Mouse (Mus musculus): Measurements from ENCODE around the gene Fmn2. TPM values are rescaled to one million over a fixed set of nuclear protein-coding genes. Genes with fewer than 3 reads are reported as not detected.

Fmn2 gene
- polyA plus RNA-seq, 1 experiment from 2014 or later, result 5.6 TPM

GRCm38 (mm10) chr1:174766852-174767251 lies 265.2 kb downstream of the Fmn2 start:
- no peak for DNase-seq (ENCODE audit: low spot score)
- H3K4me3 ChIP-seq, result no peak overlapping the region
- peaks cover 10% of the 10 kb centered on the region; the same call in 1 of the 2 replicates for H3K4me1 ChIP-seq
- H3K36me3 ChIP-seq, result no peaks in the 10 kb centered on the region; the same call in 1 of the 2 replicates
- no peaks in the 10 kb centered on the region for H3K27me3 ChIP-seq (ENCODE audit: low read depth, poor library complexity, severe bottlenecking)
- WGBS, result 92% methylated on average over 3 of the region's 3 CpGs
- no peaks in the 10 kb centered on the region for H3K9me3 ChIP-seq (replicated peaks)
- no peak overlapping the region for H3K27ac ChIP-seq (replicated peaks)

GRCm38 (mm10) chr1:174771871-174772281 lies 270.3 kb downstream of the Fmn2 start:
- WGBS, result 72% methylated on average over 4 of the region's 4 CpGs
- no peaks in the 10 kb centered on the region for H3K9me3 ChIP-seq (replicated peaks)
- no peak for DNase-seq (ENCODE audit: low spot score)
- no peak overlapping the region for H3K4me3 ChIP-seq
- no peaks in the 10 kb centered on the region for H3K36me3 ChIP-seq
- H3K27ac ChIP-seq (replicated peaks), result no peak overlapping the region
- peaks cover 13% of the 10 kb centered on the region; the same call in 1 of the 2 replicates for H3K4me1 ChIP-seq
- no peaks in the 10 kb centered on the region for H3K27me3 ChIP-seq (ENCODE audit: low read depth, poor library complexity, severe bottlenecking)

GRCm38 (mm10) chr1:174781037-174781436 lies 279.4 kb downstream of the Fmn2 start:
- 92% methylated on average over 4 of the region's 4 CpGs for WGBS
- H3K27me3 ChIP-seq (ENCODE audit: low read depth, poor library complexity, severe bottlenecking), result no peaks in the 10 kb centered on the region
- no peaks in the 10 kb centered on the region for H3K36me3 ChIP-seq

GRCm38 (mm10) chr1:174788617-174789016 lies 287.0 kb downstream of the Fmn2 start:
- WGBS, result 94% methylated on average over 2 of the region's 2 CpGs
- Histone ChIP-seq H3K27me3 (ENCODE audit: low read depth, poor library complexity, severe bottlenecking) (no peaks in the 10 kb centered on the region), H3K4me1 (no peaks in the 10 kb centered on the region), H3K4me3 (no peak overlapping the region), H3K9me3 (replicated peaks) (no peaks in the 10 kb centered on the region), H3K27ac (replicated peaks) (no peak overlapping the region), H3K36me3 (peaks cover 12% of the 10 kb centered on the region)
- no peak for DNase-seq (ENCODE audit: low spot score)

More at GRCm38 (mm10) chr1:174781037-174781436, 279.4 kb downstream of the Fmn2 start:
- no peak for DNase-seq (ENCODE audit: low spot score)
- H3K4me3 ChIP-seq, result no peak overlapping the region
- H3K4me1 ChIP-seq, result no peaks in the 10 kb centered on the region
- H3K27ac ChIP-seq (replicated peaks), result no peak overlapping the region
- no peaks in the 10 kb centered on the region for H3K9me3 ChIP-seq (replicated peaks)

GRCm38 (mm10) chr1:174811846-174812245 lies 310.2 kb downstream of the Fmn2 start:
- Histone ChIP-seq H3K27me3 (ENCODE audit: low read depth, poor library complexity, severe bottlenecking) (no peaks in the 10 kb centered on the region), H3K27ac (replicated peaks) (no peak overlapping the region), H3K9me3 (replicated peaks) (no peaks in the 10 kb centered on the region), H3K36me3 (peaks cover 5% of the 10 kb centered on the region; the same call in 1 of the 2 replicates), H3K4me1 (no peaks in the 10 kb centered on the region), H3K4me3 (no peak overlapping the region)
- WGBS, result 91% methylated on average over 4 of the region's 4 CpGs
- DNase-seq (ENCODE audit: low spot score), result no peak

GRCm38 (mm10) chr1:174826562-174826961 lies 324.9 kb downstream of the Fmn2 start:
- DNase-seq (ENCODE audit: low spot score), result no peak
- Histone ChIP-seq H3K27ac (replicated peaks) (no peak overlapping the region), H3K27me3 (ENCODE audit: low read depth, poor library complexity, severe bottlenecking) (no peaks in the 10 kb centered on the region), H3K4me1 (no peaks in the 10 kb centered on the region), H3K9me3 (replicated peaks) (no peaks in the 10 kb centered on the region), H3K4me3 (no peak overlapping the region), H3K36me3 (peaks cover 10% of the 10 kb centered on the region)
- 60% methylated on average over 8 of the region's 8 CpGs for WGBS

- H3K4me1 ChIP-seq, result no peaks in the 10 kb centered on the region
- H3K9me3 ChIP-seq (replicated peaks), result no peaks in the 10 kb centered on the region
- no peaks in the 10 kb centered on the region for H3K36me3 ChIP-seq
- 94% methylated on average over 23 of the region's 23 CpGs for WGBS
- no peak for DNase-seq (ENCODE audit: low spot score)
- H3K27me3 ChIP-seq (ENCODE audit: low read depth, poor library complexity, severe bottlenecking), result no peaks in the 10 kb centered on the region
- no peak overlapping the region for H3K4me3 ChIP-seq
- no peak overlapping the region for H3K27ac ChIP-seq (replicated peaks)
These were observed 335.2 kb downstream of the Fmn2 start for GRCm38 (mm10) chr1:174836861-174837260.

- Histone ChIP-seq H3K27ac (replicated peaks) (no peak overlapping the region), H3K9me3 (replicated peaks) (no peaks in the 10 kb centered on the region), H3K4me3 (no peak overlapping the region), H3K27me3 (ENCODE audit: low read depth, poor library complexity, severe bottlenecking) (no peaks in the 10 kb centered on the region), H3K36me3 (no peaks in the 10 kb centered on the region), H3K4me1 (no peaks in the 10 kb centered on the region)
- no peak for DNase-seq (ENCODE audit: low spot score)
- 88% methylated on average over 6 of the region's 6 CpGs for WGBS
These were observed 343.2 kb downstream of the Fmn2 start for GRCm38 (mm10) chr1:174844786-174845185.

GRCm38 (mm10) chr1:174856188-174856587 lies 354.6 kb downstream of the Fmn2 start:
- WGBS, result 79% methylated on average over 2 of the region's 2 CpGs
- H3K4me3 ChIP-seq, result no peak overlapping the region
- no peaks in the 10 kb centered on the region for H3K36me3 ChIP-seq
- H3K27me3 ChIP-seq (ENCODE audit: low read depth, poor library complexity, severe bottlenecking), result no peaks in the 10 kb centered on the region
- H3K9me3 ChIP-seq (replicated peaks), result no peaks in the 10 kb centered on the region
- DNase-seq (ENCODE audit: low spot score), result no peak
- H3K27ac ChIP-seq (replicated peaks), result no peak overlapping the region
- H3K4me1 ChIP-seq, result no peaks in the 10 kb centered on the region

- 68% methylated on average over 10 of the region's 10 CpGs for WGBS
- Histone ChIP-seq H3K36me3 (no peaks in the 10 kb centered on the region), H3K27ac (replicated peaks) (no peak overlapping the region), H3K4me3 (no peak overlapping the region), H3K27me3 (ENCODE audit: low read depth, poor library complexity, severe bottlenecking) (no peaks in the 10 kb centered on the region), H3K4me1 (no peaks in the 10 kb centered on the region), H3K9me3 (replicated peaks) (no peaks in the 10 kb centered on the region)
- no peak for DNase-seq (ENCODE audit: low spot score)
These were observed 358.9 kb downstream of the Fmn2 start for GRCm38 (mm10) chr1:174860407-174861118.

Other genes with a start within 250 kb of the Fmn2 start
- not detected in 2 replicates for gene Olfr419, start 249.8 kb upstream of the Fmn2 start, polyA plus RNA-seq (2016; fragmentation: Nextera tagmentation; extraction: Ambion mirVana)
- not detected in 2 replicates for gene Mptx1, start 171.3 kb upstream of the Fmn2 start, polyA plus RNA-seq (2016; fragmentation: Nextera tagmentation; extraction: Ambion mirVana)
- gene Olfr417, start 136.7 kb upstream of the Fmn2 start, polyA plus RNA-seq (2016; fragmentation: Nextera tagmentation; extraction: Ambion mirVana), result not detected in 2 replicates
- gene Olfr248, start 110.8 kb upstream of the Fmn2 start, polyA plus RNA-seq (2016; fragmentation: Nextera tagmentation; extraction: Ambion mirVana), result not detected in 2 replicates
- not detected in 2 replicates for gene Olfr414, start 77.8 kb upstream of the Fmn2 start, polyA plus RNA-seq (2016; fragmentation: Nextera tagmentation; extraction: Ambion mirVana)
- gene Olfr220, start 59.7 kb upstream of the Fmn2 start, polyA plus RNA-seq (2016; fragmentation: Nextera tagmentation; extraction: Ambion mirVana), result not detected in 2 replicates